Mouse (Mus musculus) MEL-GATA-1-ER (cell line): Measurements from ENCODE around the gene Sobp.

Source experiments
- DNase-seq: peaks from one replicate; pipeline ENCODE4 v3.0.0-alpha.2; 2012; ENCODE audit warnings: low read depth; ENCODE audit errors: extremely low read depth

The Sobp gene

GRCm38 (mm10) chr10:43036646-43037454 lies 137.5 kb downstream of the Sobp start:
- DNase-seq: no peak

- no peak for DNase-seq
Observed at GRCm38 (mm10) chr10:43035579-43035978, 138.8 kb downstream of the Sobp start.

- no peak for DNase-seq
Observed at GRCm38 (mm10) chr10:43034811-43035210, 139.5 kb downstream of the Sobp start.

GRCm38 (mm10) chr10:43033481-43034248 lies 140.7 kb downstream of the Sobp start:
- DNase-seq: no peak

DNA sequence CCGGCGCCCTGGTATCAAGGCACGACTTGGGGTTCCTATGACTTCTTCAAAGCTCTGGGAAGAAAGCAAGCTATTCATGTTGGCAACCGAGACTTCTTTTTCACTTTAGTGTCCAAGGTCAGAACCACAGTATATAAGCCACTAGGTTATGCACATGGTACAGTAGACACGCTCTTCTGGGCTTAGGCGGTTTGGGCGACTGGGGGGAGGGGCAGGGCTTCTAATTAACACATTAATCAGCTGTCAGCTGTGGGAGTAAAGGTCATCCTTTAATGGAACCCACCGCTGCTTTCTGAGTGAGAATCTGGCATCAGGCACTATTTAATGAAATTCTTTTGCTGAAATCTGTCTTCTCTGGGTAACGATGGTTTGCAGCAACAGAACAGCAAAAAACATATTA lies 147.3 kb downstream of the Sobp start:
- no peak for DNase-seq

DNA sequence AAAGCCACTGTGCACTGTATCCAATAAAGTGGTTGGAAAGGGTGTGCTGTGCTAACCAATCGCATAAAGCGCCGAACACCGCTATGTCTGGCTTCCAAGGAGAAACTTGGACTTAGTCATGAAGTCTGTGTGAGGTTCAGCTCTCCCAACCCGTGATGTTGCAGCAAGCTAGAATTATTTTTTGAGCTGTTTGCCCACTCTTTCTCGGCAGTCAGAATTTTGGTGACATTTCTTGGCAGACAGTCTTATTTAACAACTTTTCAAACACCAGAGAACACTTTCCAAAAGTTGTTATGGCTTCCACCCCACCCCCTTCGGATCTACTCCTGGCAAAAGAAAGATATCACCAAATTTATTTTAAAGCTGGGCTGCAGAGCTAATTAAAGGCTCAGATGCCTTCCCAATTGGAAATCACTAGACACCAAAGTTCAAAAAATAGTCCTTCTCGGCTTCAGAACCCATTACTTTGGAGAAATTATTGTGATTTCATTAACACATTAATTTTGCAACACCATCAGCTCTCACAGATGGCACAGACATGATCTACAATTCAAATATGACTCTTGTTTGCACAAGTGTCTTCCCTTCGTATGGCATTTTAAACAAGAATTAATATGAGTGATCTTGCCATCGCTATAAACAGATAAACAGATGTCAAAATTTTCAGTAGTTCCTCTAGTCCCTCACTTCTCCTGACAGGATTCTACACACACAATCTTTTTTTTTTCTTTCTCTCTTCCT lies 150.7 kb downstream of the Sobp start:
- DNase-seq: no peak

DNA sequence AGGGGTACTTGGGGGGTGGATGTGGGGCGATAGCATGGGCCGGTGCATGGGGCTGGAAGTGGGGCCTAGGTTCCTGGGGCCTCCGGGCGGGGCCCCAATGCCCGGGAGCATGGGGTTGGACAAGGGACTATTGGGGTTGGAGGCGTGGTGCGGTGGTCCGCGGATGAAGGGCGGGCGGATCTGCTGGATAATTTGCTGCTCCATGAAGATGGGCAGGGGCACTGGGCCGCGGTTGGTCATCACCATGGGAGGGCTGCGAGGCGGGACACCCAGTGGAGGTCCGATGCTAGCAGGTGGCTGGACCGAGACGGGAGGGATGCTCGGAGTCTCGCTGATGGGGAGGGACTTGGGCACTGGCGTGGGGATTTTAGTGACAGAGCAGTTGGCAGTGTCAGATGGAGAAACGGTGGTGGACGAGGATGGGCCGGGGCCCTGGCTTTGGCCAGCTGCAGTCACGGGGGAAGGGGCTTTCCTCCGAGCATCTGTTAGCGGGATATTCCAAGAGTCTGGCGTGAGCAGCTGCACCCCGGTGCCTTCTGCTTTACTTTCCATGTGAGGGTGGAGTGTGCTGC lies 152.1 kb downstream of the Sobp start:
- DNase-seq: no peak

GRCm38 (mm10) chr10:43021512-43022116 lies 152.7 kb downstream of the Sobp start:
- DNase-seq: no peak

DNA sequence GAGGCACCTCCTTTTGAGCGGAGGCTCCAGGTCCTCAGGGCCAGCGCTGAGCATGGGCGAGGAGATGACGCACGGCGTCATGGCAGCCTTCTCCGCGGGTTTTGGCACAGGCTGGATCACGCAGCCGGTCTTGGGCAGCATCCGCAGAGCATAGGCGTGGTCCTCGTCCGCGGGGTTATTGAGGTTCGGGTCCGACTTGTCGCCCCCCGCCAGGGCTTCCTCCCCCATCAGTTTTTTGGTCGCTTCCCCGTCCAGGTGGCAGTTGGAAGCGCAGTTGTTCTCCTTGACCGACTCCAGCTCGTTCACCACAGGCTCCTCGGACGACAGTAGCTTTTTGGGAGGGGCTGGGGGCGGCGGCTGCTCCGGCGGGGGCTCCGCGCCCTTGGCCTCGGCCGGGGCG lies 153.3 kb downstream of the Sobp start:
- DNase-seq: no peak

- DNase-seq: no peak
Observed at GRCm38 (mm10) chr10:43014782-43015181, 159.5 kb downstream of the Sobp start.

GRCm38 (mm10) chr10:43014358-43014757 lies 160.0 kb downstream of the Sobp start:
- no peak for DNase-seq

- DNase-seq: no peak
Observed at GRCm38 (mm10) chr10:43008116-43008515, 166.2 kb downstream of the Sobp start.

DNA sequence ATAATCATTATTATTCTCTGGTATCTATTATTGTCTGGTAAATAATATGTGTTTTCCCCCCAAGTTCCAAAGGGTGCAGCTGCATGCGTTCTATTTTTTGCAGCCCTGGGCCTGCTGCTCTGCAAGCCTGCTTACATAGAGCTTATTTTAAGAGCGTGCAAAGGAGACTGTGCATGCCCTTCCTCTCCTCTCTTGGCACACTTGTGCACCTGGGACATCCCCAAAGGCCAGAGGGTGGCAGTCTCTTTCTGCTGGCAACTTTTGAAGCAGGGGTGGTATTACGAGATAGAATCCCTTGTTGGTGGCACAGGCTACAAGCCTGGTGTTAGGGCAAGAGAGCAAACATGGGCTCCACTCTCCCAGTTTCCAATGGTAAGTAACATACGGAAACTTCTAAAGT lies 167.8 kb downstream of the Sobp start:
- no peak for DNase-seq

DNA sequence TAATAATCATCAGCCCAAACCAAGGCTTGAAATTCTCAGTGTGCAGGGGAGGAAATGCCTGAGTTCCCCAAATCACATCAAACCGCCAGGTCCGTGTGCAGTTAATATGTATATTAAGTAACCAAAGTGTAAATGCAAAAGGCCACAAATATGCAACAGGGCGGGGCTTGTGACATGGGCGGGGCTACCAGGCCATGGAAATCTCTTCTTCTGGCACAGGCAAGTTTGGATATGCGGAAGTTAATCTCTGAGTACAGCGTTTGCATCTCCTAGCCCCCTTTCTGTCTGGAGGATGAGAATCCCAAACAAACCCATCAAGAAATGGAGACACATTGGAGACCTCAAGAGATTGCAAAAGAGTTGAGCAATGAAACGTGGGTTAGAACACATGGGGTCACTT lies 168.7 kb downstream of the Sobp start:
- no peak for DNase-seq

GRCm38 (mm10) chr10:43005031-43005430 lies 169.3 kb downstream of the Sobp start:
- no peak for DNase-seq

GRCm38 (mm10) chr10:43004174-43004734 lies 170.1 kb downstream of the Sobp start:
- DNase-seq: no peak

- DNase-seq: no peak
Observed at GRCm38 (mm10) chr10:43003466-43003757, 170.9 kb downstream of the Sobp start.

GRCm38 (mm10) chr10:43002721-43003465 lies 171.4 kb downstream of the Sobp start:
- DNase-seq: no peak

- no peak for DNase-seq
Observed at GRCm38 (mm10) chr10:43002066-43002678, 172.2 kb downstream of the Sobp start.

DNA sequence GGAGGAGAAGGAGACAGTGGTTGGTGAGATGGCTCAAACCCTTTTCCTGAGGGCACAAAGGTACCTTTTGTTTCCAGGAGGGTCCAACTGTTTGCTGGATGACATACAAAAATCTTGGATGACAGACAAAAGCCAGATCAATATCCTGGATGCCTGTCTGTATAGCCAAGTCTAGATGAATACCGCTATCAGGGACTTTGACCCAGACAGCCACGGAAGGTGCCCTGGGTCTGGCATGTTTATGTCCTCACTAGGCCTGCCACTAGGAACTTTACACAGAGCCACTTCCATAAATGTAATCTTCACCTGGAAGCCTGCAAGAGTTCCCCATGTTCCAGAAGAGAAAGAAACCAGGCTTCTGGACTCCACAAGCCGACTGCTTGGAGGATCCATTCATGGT lies 172.9 kb downstream of the Sobp start:
- no peak for DNase-seq
